Mouse (Mus musculus): ENCODE results near the gene Slc35b1. TPM values are rescaled to one million over a fixed set of nuclear protein-coding genes. Genes with fewer than 3 reads are reported as not detected.

Gene Slc35b1
- polyA plus RNA-seq, 1 experiment from 2014 or later: 90.5 TPM

GRCm38 (mm10) chr11:95344181-95344580, 40.3 kb upstream of the Slc35b1 start:
- no peak for ATAC-seq (replicated peaks; ENCODE audit: low FRiP score, low TSS enrichment, low read depth)
- DNase-seq (ENCODE audit: low spot score): no peak
- H3K4me2 ChIP-seq (ENCODE audit: low read length): no peak overlapping the region
- H3K27ac ChIP-seq (ENCODE audit: low read depth): no peak overlapping the region
- peaks cover 20% of the 10 kb centered on the region; the same call in 1 of the 2 replicates for H3K36me3 ChIP-seq (ENCODE audit: control insufficient read depth, insufficient read depth, low read length)
- H3K9ac ChIP-seq (ENCODE audit: low read length): no peak overlapping the region
- H3K4me3 ChIP-seq (ENCODE audit: low read depth, low read length): no peak overlapping the region
- H3K4me1 ChIP-seq (replicated peaks; ENCODE audit: control insufficient read depth, insufficient read depth, low read length): peaks cover 9% of the 10 kb centered on the region; the same call in 1 of the 2 replicates
- no peaks in the 10 kb centered on the region for H3K27me3 ChIP-seq (replicated peaks; ENCODE audit: control insufficient read depth, insufficient read depth, low read length)
- 62% methylated on average over 2 of the region's 2 CpGs for WGBS
- H3K9me3 ChIP-seq (ENCODE audit: control insufficient read depth, low read length): no peaks in the 10 kb centered on the region

GRCm38 (mm10) chr11:95350289-95350688, 34.2 kb upstream of the Slc35b1 start:
- ATAC-seq (replicated peaks; ENCODE audit: low FRiP score, low TSS enrichment, low read depth) (no peak), DNase-seq (ENCODE audit: low spot score) (no peak)
- peaks cover 20% of the 10 kb centered on the region; the same call in 1 of the 2 replicates for H3K36me3 ChIP-seq (ENCODE audit: control insufficient read depth, insufficient read depth, low read length)
- H3K27ac ChIP-seq (ENCODE audit: low read depth): no peak overlapping the region
- no peak overlapping the region for H3K4me3 ChIP-seq (ENCODE audit: low read depth, low read length)
- H3K9me3 ChIP-seq (ENCODE audit: control insufficient read depth, low read length): no peaks in the 10 kb centered on the region
- WGBS: 65% methylated on average over 6 of the region's 6 CpGs
- H3K4me2 ChIP-seq (ENCODE audit: low read length): no peak overlapping the region
- H3K9ac ChIP-seq (ENCODE audit: low read length): no peak overlapping the region
- H3K4me1 ChIP-seq (replicated peaks; ENCODE audit: control insufficient read depth, insufficient read depth, low read length): peaks cover 7% of the 10 kb centered on the region; the same call in 1 of the 2 replicates
- H3K27me3 ChIP-seq (replicated peaks; ENCODE audit: control insufficient read depth, insufficient read depth, low read length): no peaks in the 10 kb centered on the region

GRCm38 (mm10) chr11:95350960-95351359, 33.5 kb upstream of the Slc35b1 start:
- ATAC-seq (replicated peaks; ENCODE audit: low FRiP score, low TSS enrichment, low read depth): 0 out of 2 replicates have a peak, but pooled peaks have one; percentile 32

GRCm38 (mm10) chr11:95352686-95353085, 31.8 kb upstream of the Slc35b1 start:
- Histone ChIP-seq H3K36me3 (ENCODE audit: control insufficient read depth, insufficient read depth, low read length) (peaks cover 15% of the 10 kb centered on the region; the same call in 1 of the 2 replicates), H3K4me1 (replicated peaks; ENCODE audit: control insufficient read depth, insufficient read depth, low read length) (peaks cover 7% of the 10 kb centered on the region; the same call in 1 of the 2 replicates), H3K4me2 (ENCODE audit: low read length) (no peak overlapping the region), H3K4me3 (ENCODE audit: low read depth, low read length) (no peak overlapping the region), H3K9me3 (ENCODE audit: control insufficient read depth, low read length) (no peaks in the 10 kb centered on the region), H3K27ac (ENCODE audit: low read depth) (no peak overlapping the region), H3K27me3 (replicated peaks; ENCODE audit: control insufficient read depth, insufficient read depth, low read length) (no peaks in the 10 kb centered on the region), H3K9ac (ENCODE audit: low read length) (no peak overlapping the region)
- DNase-seq (ENCODE audit: low spot score): no peak
- no peak for ATAC-seq (replicated peaks; ENCODE audit: low FRiP score, low TSS enrichment, low read depth)
- 90% methylated on average over 2 of the region's 2 CpGs for WGBS

More at GRCm38 (mm10) chr11:95350960-95351359, 33.5 kb upstream of the Slc35b1 start:
- Histone ChIP-seq H3K27ac (ENCODE audit: low read depth) (no peak overlapping the region), H3K27me3 (replicated peaks; ENCODE audit: control insufficient read depth, insufficient read depth, low read length) (no peaks in the 10 kb centered on the region), H3K9ac (ENCODE audit: low read length) (no peak overlapping the region), H3K36me3 (ENCODE audit: control insufficient read depth, insufficient read depth, low read length) (peaks cover 20% of the 10 kb centered on the region; the same call in 1 of the 2 replicates), H3K4me2 (ENCODE audit: low read length) (no peak overlapping the region), H3K9me3 (ENCODE audit: control insufficient read depth, low read length) (no peaks in the 10 kb centered on the region), H3K4me3 (ENCODE audit: low read depth, low read length) (no peak overlapping the region), H3K4me1 (replicated peaks; ENCODE audit: control insufficient read depth, insufficient read depth, low read length) (peaks cover 7% of the 10 kb centered on the region; the same call in 1 of the 2 replicates)
- DNase-seq (ENCODE audit: low spot score): no peak
- 79% methylated on average over 3 of the region's 3 CpGs for WGBS

- H3K27ac ChIP-seq (ENCODE audit: low read depth): no peak overlapping the region
- H3K36me3 ChIP-seq (ENCODE audit: control insufficient read depth, insufficient read depth, low read length): peaks cover 12% of the 10 kb centered on the region; the same call in 1 of the 2 replicates
- DNase-seq (ENCODE audit: low spot score) (no peak), ATAC-seq (replicated peaks; ENCODE audit: low FRiP score, low TSS enrichment, low read depth) (no peak)
- WGBS: 89% methylated on average over 9 of the region's 9 CpGs
- no peaks in the 10 kb centered on the region for H3K9me3 ChIP-seq (ENCODE audit: control insufficient read depth, low read length)
- H3K4me2 ChIP-seq (ENCODE audit: low read length): no peak overlapping the region
- peaks cover 11% of the 10 kb centered on the region; the same call in 1 of the 2 replicates for H3K4me1 ChIP-seq (replicated peaks; ENCODE audit: control insufficient read depth, insufficient read depth, low read length)
- H3K4me3 ChIP-seq (ENCODE audit: low read depth, low read length): no peak overlapping the region
- no peak overlapping the region for H3K9ac ChIP-seq (ENCODE audit: low read length)
- no peaks in the 10 kb centered on the region for H3K27me3 ChIP-seq (replicated peaks; ENCODE audit: control insufficient read depth, insufficient read depth, low read length)
Measured at GRCm38 (mm10) chr11:95353226-95353625, 31.3 kb upstream of the Slc35b1 start.

GRCm38 (mm10) chr11:95354228-95354944, 30.1 kb upstream of the Slc35b1 start:
- WGBS: 73% methylated on average over 14 of the region's 14 CpGs
- Histone ChIP-seq H3K36me3 (ENCODE audit: control insufficient read depth, insufficient read depth, low read length) (peaks cover under 1% of the 10 kb centered on the region; the same call in 1 of the 2 replicates), H3K9ac (ENCODE audit: low read length) (no peak overlapping the region), H3K9me3 (ENCODE audit: control insufficient read depth, low read length) (no peaks in the 10 kb centered on the region), H3K4me1 (replicated peaks; ENCODE audit: control insufficient read depth, insufficient read depth, low read length) (peaks cover 12% of the 10 kb centered on the region; the same call in 1 of the 2 replicates), H3K4me2 (ENCODE audit: low read length) (no peak overlapping the region), H3K27me3 (replicated peaks; ENCODE audit: control insufficient read depth, insufficient read depth, low read length) (no peaks in the 10 kb centered on the region), H3K27ac (ENCODE audit: low read depth) (no peak overlapping the region), H3K4me3 (ENCODE audit: low read depth, low read length) (no peak overlapping the region)
- ATAC-seq (replicated peaks; ENCODE audit: low FRiP score, low TSS enrichment, low read depth) (no peak), DNase-seq (ENCODE audit: low spot score) (no peak)

- no peak overlapping the region for H3K27ac ChIP-seq (ENCODE audit: low read depth)
- no peak for DNase-seq (ENCODE audit: low spot score)
- H3K9me3 ChIP-seq (ENCODE audit: control insufficient read depth, low read length): no peaks in the 10 kb centered on the region
- no peak overlapping the region for H3K4me2 ChIP-seq (ENCODE audit: low read length)
- H3K27me3 ChIP-seq (replicated peaks; ENCODE audit: control insufficient read depth, insufficient read depth, low read length): no peaks in the 10 kb centered on the region
- H3K4me3 ChIP-seq (ENCODE audit: low read depth, low read length): no peak overlapping the region
- WGBS: 82% methylated on average over 12 of the region's 12 CpGs
- peaks cover 12% of the 10 kb centered on the region; the same call in 1 of the 2 replicates for H3K4me1 ChIP-seq (replicated peaks; ENCODE audit: control insufficient read depth, insufficient read depth, low read length)
- ATAC-seq (replicated peaks; ENCODE audit: low FRiP score, low TSS enrichment, low read depth): no peak
- H3K9ac ChIP-seq (ENCODE audit: low read length): no peak overlapping the region
- no peaks in the 10 kb centered on the region for H3K36me3 ChIP-seq (ENCODE audit: control insufficient read depth, insufficient read depth, low read length)
Measured at GRCm38 (mm10) chr11:95354945-95355660, 29.4 kb upstream of the Slc35b1 start.

GRCm38 (mm10) chr11:95355661-95356011, 28.9 kb upstream of the Slc35b1 start:
- 92% methylated on average over 5 of the region's 5 CpGs for WGBS
- H3K27me3 ChIP-seq (replicated peaks; ENCODE audit: control insufficient read depth, insufficient read depth, low read length): no peaks in the 10 kb centered on the region
- H3K9me3 ChIP-seq (ENCODE audit: control insufficient read depth, low read length): no peaks in the 10 kb centered on the region
- H3K36me3 ChIP-seq (ENCODE audit: control insufficient read depth, insufficient read depth, low read length): no peaks in the 10 kb centered on the region
- DNase-seq (ENCODE audit: low spot score): no peak
- ATAC-seq (replicated peaks; ENCODE audit: low FRiP score, low TSS enrichment, low read depth): no peak
- H3K27ac ChIP-seq (ENCODE audit: low read depth): no peak overlapping the region
- peaks cover 12% of the 10 kb centered on the region; the same call in 1 of the 2 replicates for H3K4me1 ChIP-seq (replicated peaks; ENCODE audit: control insufficient read depth, insufficient read depth, low read length)
- no peak overlapping the region for H3K4me3 ChIP-seq (ENCODE audit: low read depth, low read length)
- H3K4me2 ChIP-seq (ENCODE audit: low read length): no peak overlapping the region
- no peak overlapping the region for H3K9ac ChIP-seq (ENCODE audit: low read length)
